Mouse (Mus musculus) intestine, embryonic 16.5 days (tissue): ENCODE results near the gene Fam183b. TPM values are rescaled to one million over a fixed set of nuclear protein-coding genes. Genes with fewer than 3 reads are reported as not detected.
"Not testable (repeated sequence)": the region's sequence is repeated elsewhere in the genome, so short reads cannot be mapped to it uniquely, and the experiment has no call there.

Experiments
- ATAC-seq: fragments of 200-750 bp; cut with Nextera tagmentation; 2 replicates; pipeline ENCODE4 v1.8.0; 2017; ENCODE audit warnings: moderate TSS enrichment, moderate library complexity
- H3K27ac ChIP-seq: fragments of 300-500 bp; sonication (generic); 2 replicates; pipeline ENCODE4 v1.5.1; 2014; ENCODE audit warnings: mild to moderate bottlenecking, low read length
- H3K27me3 ChIP-seq: fragments of 300-500 bp; sonication (generic); replicated peaks from 2 replicates; pipeline ENCODE4 v1.6.1; 2014; ENCODE audit warnings: low read length, control low read depth, mixed read lengths; ENCODE audit not compliant: control insufficient read depth, insufficient read depth
- H3K36me3 ChIP-seq: fragments of 300-500 bp; sonication (generic); 2 replicates; pipeline ENCODE4 v1.6.1; 2014; ENCODE audit warnings: low read length, control low read depth; ENCODE audit not compliant: control insufficient read depth, insufficient read depth
- H3K4me1 ChIP-seq: fragments of 300-500 bp; sonication (generic); 2 replicates; pipeline ENCODE4 v1.6.1; 2014; ENCODE audit warnings: low read length, control low read depth, mixed read lengths; ENCODE audit not compliant: control insufficient read depth, insufficient read depth
- H3K4me2 ChIP-seq: fragments of 300-500 bp; sonication (generic); 2 replicates; pipeline ENCODE4 v1.6.1; 2014; ENCODE audit warnings: low read depth, low read length, control low read depth
- H3K4me3 ChIP-seq: fragments of 300-500 bp; sonication (generic); 2 replicates; pipeline ENCODE4 v1.5.1; 2014; ENCODE audit warnings: mild to moderate bottlenecking, low read length
- H3K9ac ChIP-seq: fragments of 300-500 bp; sonication (generic); 2 replicates; pipeline ENCODE4 v1.6.1; 2014; ENCODE audit warnings: low read depth, low read length
- H3K9me3 ChIP-seq: fragments of 300-500 bp; sonication (generic); 2 replicates; pipeline ENCODE4 v1.6.1; 2016; ENCODE audit warnings: low read length, control low read depth; ENCODE audit not compliant: control insufficient read depth
- WGBS: fragments of 180-500 bp; shearing (Covaris S2); extraction: QIAGEN DNeasy Blood & Tissue Kit; methylation state at CpG from one replicate; pipeline ENCODE4 v1.1.7; 2014; 5-methylcytosine and 5-hydroxymethylcytosine counted together
- polyA plus RNA-seq: library from polyadenylated mRNA; unstranded; fragments of >200 nt; fragmentation: Nextera tagmentation; extraction: Ambion mirVana; gene quantifications from 2 replicates; pipeline ENCODE4 v1.2.1, GENCODE M21; 2015

Fam183b gene
- polyA plus RNA-seq, 1 experiment from 2014 or later, result 10.4 TPM

DNA sequence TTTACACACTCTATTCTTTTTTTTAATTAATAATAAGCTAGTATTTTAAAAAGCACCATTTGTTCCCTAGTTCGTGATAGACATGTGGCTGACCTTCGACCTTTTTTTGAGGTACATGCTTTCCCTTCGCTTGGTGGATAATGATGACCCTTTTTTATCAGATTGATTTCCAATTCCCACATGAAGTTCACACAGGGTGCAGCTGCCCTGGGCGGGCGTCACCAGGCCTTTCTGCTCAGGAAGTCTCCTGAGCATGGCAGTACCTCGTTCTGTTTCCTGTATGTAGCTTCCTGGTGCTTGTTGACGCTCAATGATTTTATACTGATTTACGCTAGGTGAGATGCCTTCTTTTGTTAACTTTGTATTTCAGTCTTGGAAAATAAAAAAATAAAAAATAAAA is 13.4 kb downstream of the Fam183b start:
- no peaks in the 10 kb centered on the region for H3K36me3 ChIP-seq
- no peak overlapping the region for H3K9ac ChIP-seq
- no peak overlapping the region for H3K4me2 ChIP-seq
- H3K9me3 ChIP-seq, result no peaks in the 10 kb centered on the region
- H3K4me1 ChIP-seq, result no peaks in the 10 kb centered on the region
- H3K27ac ChIP-seq, result no peak overlapping the region
- H3K27me3 ChIP-seq, result no peaks in the 10 kb centered on the region
- ATAC-seq, result no peak
- 84% methylated on average over 8 of the region's 8 CpGs for WGBS
- H3K4me3 ChIP-seq, result no peak overlapping the region

DNA sequence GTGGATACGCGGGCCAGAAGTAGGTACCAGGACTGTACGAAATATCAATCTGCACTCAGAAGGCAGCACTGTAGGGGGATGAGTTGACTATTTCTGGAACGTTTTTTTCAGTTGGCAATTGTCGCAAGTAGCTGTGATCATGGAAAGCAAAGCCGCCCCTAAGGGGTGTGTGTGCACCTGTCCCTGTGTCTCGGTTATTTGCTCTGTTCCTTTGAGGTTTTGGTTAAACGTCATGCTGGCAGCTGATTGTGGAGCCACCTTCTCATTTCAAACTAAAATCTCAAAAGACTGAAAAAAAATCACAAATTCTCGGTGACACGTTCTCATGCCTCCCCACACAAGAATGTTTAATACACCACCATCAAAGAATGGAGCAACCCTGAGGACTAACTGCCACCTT is 14.1 kb downstream of the Fam183b start:
- Histone ChIP-seq H3K27ac (no peak overlapping the region), H3K4me2 (no peak overlapping the region), H3K9ac (no peak overlapping the region), H3K4me3 (no peak overlapping the region), H3K27me3 (no peaks in the 10 kb centered on the region), H3K4me1 (no peaks in the 10 kb centered on the region), H3K36me3 (no peaks in the 10 kb centered on the region), H3K9me3 (no peaks in the 10 kb centered on the region)
- 89% methylated on average over 10 of the region's 10 CpGs for WGBS
- no peak for ATAC-seq

DNA sequence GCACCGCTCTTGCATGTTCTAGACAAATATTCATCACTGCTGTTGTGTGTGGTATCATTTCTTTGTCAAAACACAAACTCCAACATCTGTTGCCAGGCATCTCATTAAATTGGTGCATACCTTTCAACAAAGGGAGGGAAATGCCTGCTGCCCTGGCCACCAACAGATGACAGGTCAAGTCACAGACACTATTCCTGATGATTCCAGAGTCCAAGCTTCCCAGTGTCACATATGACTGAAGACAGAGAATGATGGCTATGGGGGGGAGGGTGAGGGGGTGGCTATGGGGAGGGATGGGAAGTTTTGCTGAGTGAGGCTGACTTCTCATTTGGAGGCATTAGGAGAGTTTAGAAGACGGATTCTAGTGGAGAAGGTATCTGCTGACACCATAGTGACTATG is 17.6 kb downstream of the Fam183b start:
- H3K4me1 ChIP-seq, result no peaks in the 10 kb centered on the region
- WGBS, result 86% methylated on average over 2 of the region's 2 CpGs
- no peak overlapping the region for H3K27ac ChIP-seq
- H3K36me3 ChIP-seq, result no peaks in the 10 kb centered on the region
- no peak overlapping the region for H3K4me2 ChIP-seq
- H3K27me3 ChIP-seq, result no peaks in the 10 kb centered on the region
- H3K9ac ChIP-seq, result no peak overlapping the region
- no peak overlapping the region for H3K4me3 ChIP-seq
- H3K9me3 ChIP-seq, result no peaks in the 10 kb centered on the region
- no peak for ATAC-seq

DNA sequence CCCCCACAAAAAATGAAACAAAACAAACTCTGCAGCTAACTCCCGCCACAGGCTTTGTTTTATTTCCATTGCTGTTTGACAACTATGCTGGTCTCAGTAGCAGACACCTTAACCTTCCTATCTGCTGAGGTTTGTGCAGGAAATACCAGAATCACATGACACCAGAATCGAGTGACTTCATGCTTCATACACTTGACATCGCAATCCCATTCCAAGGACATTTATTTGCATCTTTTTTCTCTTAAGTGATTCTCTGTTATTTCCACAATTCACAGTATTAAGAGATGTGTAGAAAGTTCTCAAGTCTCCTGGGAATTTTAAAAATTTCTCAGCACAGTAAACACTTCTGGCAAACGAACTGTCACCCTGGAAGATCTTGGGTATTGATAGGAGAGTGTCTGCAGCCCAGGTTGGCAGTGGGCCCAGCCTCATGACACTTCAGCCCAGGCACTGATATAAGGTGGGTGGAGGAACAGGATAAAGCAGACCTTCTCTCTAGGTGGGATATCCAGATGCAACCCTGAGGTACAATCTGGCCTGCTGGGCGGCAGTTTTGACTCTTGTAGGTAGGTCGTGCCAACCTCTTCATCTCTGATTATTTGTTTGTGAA is 19.2 kb downstream of the Fam183b start, which contains the start of gene Olfr314:
Gene Olfr314, plus strand, starts transcription at position 473 of the 610 bp plus-strand sequence.
- Histone ChIP-seq H3K36me3 (no peaks in the 10 kb centered on the region), H3K9ac (no peak within 1 kb of the TSS), H3K27me3 (no peaks in the 10 kb centered on the region), H3K4me2 (no peak within 1 kb of the TSS), H3K4me3 (no peak within 1 kb of the TSS), H3K9me3 (no peaks in the 10 kb centered on the region), H3K27ac (no peak within 1 kb of the TSS), H3K4me1 (no peaks in the 10 kb centered on the region)
- ATAC-seq, result no peak
- WGBS, result 71% methylated on average over 6 of the region's 6 CpGs

DNA sequence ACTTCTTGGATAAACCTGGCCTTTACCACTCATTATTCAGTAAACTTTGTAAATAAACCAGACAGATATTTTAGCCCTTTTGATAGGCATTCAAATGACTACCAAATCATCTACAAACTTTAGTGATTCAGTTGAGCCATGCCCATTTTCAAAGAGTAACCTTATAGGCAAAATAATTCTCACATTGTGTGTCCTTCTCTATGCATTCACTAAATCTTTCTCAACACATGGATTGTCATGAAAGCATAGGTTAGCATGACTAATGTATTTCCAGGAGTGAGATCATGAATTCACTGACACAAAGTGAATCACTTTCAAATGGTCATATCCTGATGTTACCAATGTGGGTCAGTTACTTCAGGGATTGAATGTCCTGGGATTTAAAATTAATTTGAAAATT is 28.9 kb downstream of the Fam183b start, which contains the start of gene Olfr315:
Gene Olfr315, plus strand, starts transcription at position 301 of the 400 bp plus-strand sequence.
- H3K9me3 ChIP-seq, result no peaks in the 10 kb centered on the region
- H3K4me2 ChIP-seq, result no peak within 1 kb of the TSS
- H3K27me3 ChIP-seq, result no peaks in the 10 kb centered on the region
- H3K9ac ChIP-seq, result no peak within 1 kb of the TSS
- H3K4me3 ChIP-seq, result no peak within 1 kb of the TSS
- no peak for ATAC-seq
- no peak within 1 kb of the TSS for H3K27ac ChIP-seq
- no peaks in the 10 kb centered on the region for H3K36me3 ChIP-seq
- no peaks in the 10 kb centered on the region for H3K4me1 ChIP-seq

- H3K4me1 ChIP-seq, result no peaks in the 10 kb centered on the region
- WGBS, result 84% methylated on average over 2 of the region's 2 CpGs
- no peak within 1 kb of the TSS for H3K4me3 ChIP-seq
- H3K27ac ChIP-seq, result no peak within 1 kb of the TSS
- H3K36me3 ChIP-seq, result no peaks in the 10 kb centered on the region
- H3K27me3 ChIP-seq, result no peaks in the 10 kb centered on the region
- H3K9me3 ChIP-seq, result no peaks in the 10 kb centered on the region
- ATAC-seq, result no peak
- no peak within 1 kb of the TSS for H3K9ac ChIP-seq
- H3K4me2 ChIP-seq, result no peak within 1 kb of the TSS
These were observed 49.3 kb downstream of the Fam183b start, which contains the start of gene Olfr316 for GRCm38 (mm10) chr11:58752434-58752833. Gene Olfr316 (plus strand): TSS chr11:58752734.

DNA sequence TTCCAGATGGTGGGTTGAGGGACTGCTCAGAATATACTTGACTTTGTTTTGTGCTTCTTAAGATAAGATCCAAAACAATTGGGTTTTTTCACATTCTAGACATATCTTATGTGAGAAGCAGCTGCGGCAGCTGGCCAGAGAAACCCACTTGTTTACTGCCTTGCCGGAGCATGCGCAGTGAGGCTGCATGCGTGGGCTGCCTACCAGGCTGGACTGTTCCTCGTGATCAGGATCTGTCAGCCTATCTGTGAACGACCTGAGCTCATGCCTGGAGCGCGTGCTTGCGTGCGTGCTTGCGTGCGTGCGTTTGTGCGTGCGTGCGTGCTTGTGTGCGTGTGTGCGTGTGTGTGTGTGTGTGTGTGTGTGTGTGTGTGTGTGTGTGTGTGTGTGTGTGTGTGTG is 50.7 kb downstream of the Fam183b start:
- H3K4me3 ChIP-seq, ATAC-seq, H3K36me3 ChIP-seq, H3K9me3 ChIP-seq, H3K27ac ChIP-seq, H3K4me1 ChIP-seq, H3K27me3 ChIP-seq, H3K9ac ChIP-seq, H3K4me2 ChIP-seq: not testable (repeated sequence)
- WGBS, result 87% methylated on average over 18 of the region's 18 CpGs

Other genes starting within 250 kb of the Fam183b start
- gene Olfr328, start 246.3 kb downstream of the Fam183b start, polyA plus RNA-seq, result 0.06 TPM in 1 of 2 replicates, not detected in the other
- not detected in 2 replicates for gene Olfr224, start 231.4 kb downstream of the Fam183b start, polyA plus RNA-seq
- not detected in 2 replicates for gene Olfr325, start 224.2 kb downstream of the Fam183b start, polyA plus RNA-seq
- gene Olfr324, start 206.8 kb downstream of the Fam183b start, polyA plus RNA-seq, result not detected in 2 replicates
- gene 2210407C18Rik, start 185.9 kb downstream of the Fam183b start, polyA plus RNA-seq, result 0.51 TPM in 1 of 2 replicates, not detected in the other
- not detected in 2 replicates for gene Olfr323, start 171.5 kb downstream of the Fam183b start, polyA plus RNA-seq
- 0.12 and 0.27 TPM in 2 replicates for gene Trim58, start 161.5 kb downstream of the Fam183b start, polyA plus RNA-seq
- not detected in 2 replicates for gene Olfr322, start 143.2 kb downstream of the Fam183b start, polyA plus RNA-seq
- not detected in 2 replicates for gene Olfr320, start 120.9 kb downstream of the Fam183b start, polyA plus RNA-seq
- not detected in 2 replicates for gene Olfr319, start 102.8 kb downstream of the Fam183b start, polyA plus RNA-seq
- gene Olfr318, start 77.9 kb downstream of the Fam183b start, polyA plus RNA-seq, result not detected in 2 replicates
- not detected in 2 replicates for gene Olfr317, start 62.7 kb downstream of the Fam183b start, polyA plus RNA-seq
- not detected in 2 replicates for gene Olfr316, start 49.2 kb downstream of the Fam183b start, polyA plus RNA-seq
- gene Olfr315, start 28.8 kb downstream of the Fam183b start, polyA plus RNA-seq, result not detected in 2 replicates
- gene Olfr314, start 19.0 kb downstream of the Fam183b start, polyA plus RNA-seq, result not detected in 2 replicates
- gene Olfr313, start 13.0 kb upstream of the Fam183b start, polyA plus RNA-seq, result not detected in 2 replicates
- not detected in 2 replicates for gene Olfr312, start 27.3 kb upstream of the Fam183b start, polyA plus RNA-seq
- gene Olfr311, start 37.3 kb upstream of the Fam183b start, polyA plus RNA-seq, result not detected in 2 replicates
- 5.2 and 5.6 TPM in 2 replicates for gene Gm12258, start 45.2 kb upstream of the Fam183b start, polyA plus RNA-seq
- 5.2 and 5.3 TPM in 2 replicates for gene 2810021J22Rik, start 65.3 kb upstream of the Fam183b start, polyA plus RNA-seq
- 3.5 and 3.9 TPM in 2 replicates for gene Zfp39, start 102.3 kb upstream of the Fam183b start, polyA plus RNA-seq
- 0.16 and 0.40 TPM in 2 replicates for gene Btnl10, start 115.9 kb upstream of the Fam183b start, polyA plus RNA-seq
- 131 and 138 TPM in 2 replicates for gene Rnf187, start 137.0 kb upstream of the Fam183b start, polyA plus RNA-seq
- 34.7 and 40.9 TPM in 2 replicates for gene Hist3h2ba, start 147.0 kb upstream of the Fam183b start, polyA plus RNA-seq
- gene Hist3h2a, start 152.7 kb upstream of the Fam183b start, polyA plus RNA-seq, result 28.5 and 31.6 TPM in 2 replicates
- gene Trim17, start 152.7 kb upstream of the Fam183b start, polyA plus RNA-seq, result 0.15 and 0.35 TPM in 2 replicates
- gene Trim11, start 176.1 kb upstream of the Fam183b start, polyA plus RNA-seq, result 17.0 and 17.5 TPM in 2 replicates